Mouse (Mus musculus): ENCODE measurements around the gene Sag. TPM values are rescaled to one million over a fixed set of nuclear protein-coding genes. Genes with fewer than 3 reads are reported as not detected.
"Not testable (repeated sequence)": the region's sequence is repeated elsewhere in the genome, so short reads cannot be mapped to it uniquely, and the experiment has no call there.

Gene Sag
- polyA plus RNA-seq, 1 experiment from 2014 or later: 1.8 TPM

- 92% methylated on average over 1 of the region's 1 CpGs for WGBS
- ATAC-seq (ENCODE audit: low FRiP score) (no peak), DNase-seq (ENCODE audit: low spot score) (no peak)
- Histone ChIP-seq H3K36me3 (replicated peaks; ENCODE audit: control insufficient read depth, insufficient read depth) (no peaks in the 10 kb centered on the region), H3K4me1 (replicated peaks; ENCODE audit: control insufficient read depth, insufficient read depth, low read length) (no peaks in the 10 kb centered on the region), H3K4me3 (replicated peaks; ENCODE audit: low read length) (no peak overlapping the region), H3K27ac (no peak overlapping the region), H3K9me3 (ENCODE audit: control insufficient read depth, low read length) (no peaks in the 10 kb centered on the region), H3K9ac (no peak overlapping the region), H3K27me3 (ENCODE audit: control insufficient read depth, insufficient read depth, low read length) (no peaks in the 10 kb centered on the region), H3K4me2 (replicated peaks) (no peak overlapping the region)
Measured at GRCm38 (mm10) chr1:87807751-87808150, 4.3 kb downstream of the Sag start.

GRCm38 (mm10) chr1:87811391-87811790 is 7.9 kb downstream of the Sag start:
- Histone ChIP-seq H3K4me3 (replicated peaks; ENCODE audit: low read length) (no peak overlapping the region), H3K27ac (no peak overlapping the region), H3K9ac (no peak overlapping the region), H3K9me3 (ENCODE audit: control insufficient read depth, low read length) (no peaks in the 10 kb centered on the region), H3K4me2 (replicated peaks) (no peak overlapping the region), H3K27me3 (ENCODE audit: control insufficient read depth, insufficient read depth, low read length) (no peaks in the 10 kb centered on the region), H3K36me3 (replicated peaks; ENCODE audit: control insufficient read depth, insufficient read depth) (no peaks in the 10 kb centered on the region), H3K4me1 (replicated peaks; ENCODE audit: control insufficient read depth, insufficient read depth, low read length) (no peaks in the 10 kb centered on the region)
- ATAC-seq (ENCODE audit: low FRiP score): no peak
- no peak for DNase-seq (ENCODE audit: low spot score)
- 88% methylated on average over 7 of the region's 7 CpGs for WGBS

GRCm38 (mm10) chr1:87812061-87812460 is 8.6 kb downstream of the Sag start:
- H3K36me3 ChIP-seq (replicated peaks; ENCODE audit: control insufficient read depth, insufficient read depth): no peaks in the 10 kb centered on the region
- 88% methylated on average over 10 of the region's 10 CpGs for WGBS
- no peak overlapping the region for H3K4me3 ChIP-seq (replicated peaks; ENCODE audit: low read length)
- no peak overlapping the region for H3K27ac ChIP-seq
- no peaks in the 10 kb centered on the region for H3K27me3 ChIP-seq (ENCODE audit: control insufficient read depth, insufficient read depth, low read length)
- no peak for DNase-seq (ENCODE audit: low spot score)
- no peaks in the 10 kb centered on the region for H3K9me3 ChIP-seq (ENCODE audit: control insufficient read depth, low read length)
- no peak overlapping the region for H3K4me2 ChIP-seq (replicated peaks)
- no peak overlapping the region for H3K9ac ChIP-seq
- no peak for ATAC-seq (ENCODE audit: low FRiP score)
- H3K4me1 ChIP-seq (replicated peaks; ENCODE audit: control insufficient read depth, insufficient read depth, low read length): no peaks in the 10 kb centered on the region

- no peak for ATAC-seq (ENCODE audit: low FRiP score)
- 75% methylated on average over 6 of the region's 6 CpGs for WGBS
Measured at GRCm38 (mm10) chr1:87813155-87813554, 9.7 kb downstream of the Sag start.

GRCm38 (mm10) chr1:87813681-87814080 is 10.2 kb downstream of the Sag start:
- WGBS: 80% methylated on average over 7 of the region's 7 CpGs
- ATAC-seq (ENCODE audit: low FRiP score) (no peak), DNase-seq (ENCODE audit: low spot score) (no peak)
- no peaks in the 10 kb centered on the region for H3K9me3 ChIP-seq (ENCODE audit: control insufficient read depth, low read length)
- H3K36me3 ChIP-seq (replicated peaks; ENCODE audit: control insufficient read depth, insufficient read depth): no peaks in the 10 kb centered on the region
- H3K4me1 ChIP-seq (replicated peaks; ENCODE audit: control insufficient read depth, insufficient read depth, low read length): no peaks in the 10 kb centered on the region
- no peak overlapping the region for H3K4me3 ChIP-seq (replicated peaks; ENCODE audit: low read length)
- no peak overlapping the region for H3K9ac ChIP-seq
- no peaks in the 10 kb centered on the region for H3K27me3 ChIP-seq (ENCODE audit: control insufficient read depth, insufficient read depth, low read length)
- no peak overlapping the region for H3K4me2 ChIP-seq (replicated peaks)
- no peak overlapping the region for H3K27ac ChIP-seq

More at GRCm38 (mm10) chr1:87813155-87813554, 9.7 kb downstream of the Sag start:
- H3K9ac ChIP-seq: no peak overlapping the region
- DNase-seq (ENCODE audit: low spot score): no peak
- no peaks in the 10 kb centered on the region for H3K36me3 ChIP-seq (replicated peaks; ENCODE audit: control insufficient read depth, insufficient read depth)
- no peaks in the 10 kb centered on the region for H3K4me1 ChIP-seq (replicated peaks; ENCODE audit: control insufficient read depth, insufficient read depth, low read length)
- no peak overlapping the region for H3K4me3 ChIP-seq (replicated peaks; ENCODE audit: low read length)
- H3K27me3 ChIP-seq (ENCODE audit: control insufficient read depth, insufficient read depth, low read length): no peaks in the 10 kb centered on the region
- no peaks in the 10 kb centered on the region for H3K9me3 ChIP-seq (ENCODE audit: control insufficient read depth, low read length)
- no peak overlapping the region for H3K27ac ChIP-seq
- H3K4me2 ChIP-seq (replicated peaks): no peak overlapping the region

- no peak overlapping the region for H3K4me2 ChIP-seq (replicated peaks)
- 95% methylated on average over 10 of the region's 10 CpGs for WGBS
- H3K4me1 ChIP-seq (replicated peaks; ENCODE audit: control insufficient read depth, insufficient read depth, low read length): no peaks in the 10 kb centered on the region
- H3K9me3 ChIP-seq (ENCODE audit: control insufficient read depth, low read length): no peaks in the 10 kb centered on the region
- H3K9ac ChIP-seq: no peak overlapping the region
- no peak overlapping the region for H3K4me3 ChIP-seq (replicated peaks; ENCODE audit: low read length)
- no peak overlapping the region for H3K27ac ChIP-seq
- DNase-seq (ENCODE audit: low spot score) (no peak), ATAC-seq (ENCODE audit: low FRiP score) (no peak)
- H3K27me3 ChIP-seq (ENCODE audit: control insufficient read depth, insufficient read depth, low read length): no peaks in the 10 kb centered on the region
- no peaks in the 10 kb centered on the region for H3K36me3 ChIP-seq (replicated peaks; ENCODE audit: control insufficient read depth, insufficient read depth)
Measured at GRCm38 (mm10) chr1:87824420-87824995, 21.0 kb downstream of the Sag start.

- no peaks in the 10 kb centered on the region for H3K36me3 ChIP-seq (replicated peaks; ENCODE audit: control insufficient read depth, insufficient read depth)
Measured at GRCm38 (mm10) chr1:87825281-87825680, 21.8 kb downstream of the Sag start.

GRCm38 (mm10) chr1:87825991-87826390 is 22.5 kb downstream of the Sag start:
- Histone ChIP-seq H3K4me3 (replicated peaks; ENCODE audit: low read length) (no peak overlapping the region), H3K4me1 (replicated peaks; ENCODE audit: control insufficient read depth, insufficient read depth, low read length) (no peaks in the 10 kb centered on the region), H3K36me3 (replicated peaks; ENCODE audit: control insufficient read depth, insufficient read depth) (no peaks in the 10 kb centered on the region), H3K27me3 (ENCODE audit: control insufficient read depth, insufficient read depth, low read length) (no peaks in the 10 kb centered on the region), H3K4me2 (replicated peaks) (no peak overlapping the region), H3K27ac (no peak overlapping the region), H3K9me3 (ENCODE audit: control insufficient read depth, low read length) (no peaks in the 10 kb centered on the region), H3K9ac (no peak overlapping the region)
- WGBS: 87% methylated on average over 6 of the region's 6 CpGs
- DNase-seq (ENCODE audit: low spot score): no peak
- no peak for ATAC-seq (ENCODE audit: low FRiP score)

More at GRCm38 (mm10) chr1:87825281-87825680, 21.8 kb downstream of the Sag start:
- 86% methylated on average over 5 of the region's 5 CpGs for WGBS
- DNase-seq (ENCODE audit: low spot score): no peak
- no peak overlapping the region for H3K27ac ChIP-seq
- no peaks in the 10 kb centered on the region for H3K4me1 ChIP-seq (replicated peaks; ENCODE audit: control insufficient read depth, insufficient read depth, low read length)
- no peak overlapping the region for H3K4me2 ChIP-seq (replicated peaks)
- no peak overlapping the region for H3K4me3 ChIP-seq (replicated peaks; ENCODE audit: low read length)
- no peak overlapping the region for H3K9ac ChIP-seq
- no peaks in the 10 kb centered on the region for H3K9me3 ChIP-seq (ENCODE audit: control insufficient read depth, low read length)
- ATAC-seq (ENCODE audit: low FRiP score): no peak
- H3K27me3 ChIP-seq (ENCODE audit: control insufficient read depth, insufficient read depth, low read length): no peaks in the 10 kb centered on the region

GRCm38 (mm10) chr1:87826474-87826873 is 23.0 kb downstream of the Sag start:
- no peak for DNase-seq (ENCODE audit: low spot score)
- no peak overlapping the region for H3K27ac ChIP-seq
- WGBS: 81% methylated on average over 2 of the region's 2 CpGs
- H3K4me1 ChIP-seq (replicated peaks; ENCODE audit: control insufficient read depth, insufficient read depth, low read length): no peaks in the 10 kb centered on the region
- H3K4me2 ChIP-seq (replicated peaks): no peak overlapping the region
- no peak overlapping the region for H3K4me3 ChIP-seq (replicated peaks; ENCODE audit: low read length)
- ATAC-seq (ENCODE audit: low FRiP score): no peak
- H3K36me3 ChIP-seq (replicated peaks; ENCODE audit: control insufficient read depth, insufficient read depth): no peaks in the 10 kb centered on the region
- no peaks in the 10 kb centered on the region for H3K9me3 ChIP-seq (ENCODE audit: control insufficient read depth, low read length)
- no peak overlapping the region for H3K9ac ChIP-seq
- H3K27me3 ChIP-seq (ENCODE audit: control insufficient read depth, insufficient read depth, low read length): no peaks in the 10 kb centered on the region

GRCm38 (mm10) chr1:87827476-87827875 is 24.0 kb downstream of the Sag start:
- H3K9me3 ChIP-seq (ENCODE audit: control insufficient read depth, low read length); DNase-seq (ENCODE audit: low spot score); H3K27me3 ChIP-seq (ENCODE audit: control insufficient read depth, insufficient read depth, low read length); H3K9ac ChIP-seq; H3K4me1 ChIP-seq (replicated peaks; ENCODE audit: control insufficient read depth, insufficient read depth, low read length); H3K4me3 ChIP-seq (replicated peaks; ENCODE audit: low read length); H3K36me3 ChIP-seq (replicated peaks; ENCODE audit: control insufficient read depth, insufficient read depth); H3K27ac ChIP-seq; H3K4me2 ChIP-seq (replicated peaks); ATAC-seq (ENCODE audit: low FRiP score): not testable (repeated sequence)
- WGBS: 88% methylated on average over 1 of the region's 1 CpGs

All from hindbrain, embryonic 14.5 days (tissue).